Comparison of ENCODE assay signal across 8 mouse cellular contexts in genomic region chr13:38162668-38163067, GRCm38 (mm10). TPM values are rescaled to one million over a fixed set of nuclear protein-coding genes. Genes with fewer than 3 reads are reported as not detected.
A peak's percentile ranks its signal among the peaks of the same experiment; 100 is the strongest.
DNase-seq lines count a peak whose midpoint lies in the region; ATAC-seq and TF ChIP-seq lines count a peak whose summit lies in the region.

No protein-coding gene starts in this region.

- H3K9ac ChIP-seq in hindbrain, postnatal 0 days (replicated peaks; ENCODE audit: low read length), result no peak overlapping the region
- H3K9ac ChIP-seq in hindbrain, embryonic 13.5 days, result no peak overlapping the region
- 0 out of 2 replicates have a peak overlapping the region, but pooled peaks have one; percentile 40 for H3K9ac ChIP-seq in heart, embryonic 15.5 days

- ATAC-seq in hindbrain, postnatal 0 days, result peak; percentile 73; the same call in 1 of the 2 replicates
- ATAC-seq in hindbrain, embryonic 13.5 days (ENCODE audit: low FRiP score), result no peak
- ATAC-seq in heart, embryonic 15.5 days (replicated peaks; ENCODE audit: insufficient number of reproducible peaks, insufficient read depth, low FRiP score, low read depth), result peak; percentile 95
- ATAC-seq in megakaryocyte progenitor cell, adult 5-6 weeks (replicated peaks; ENCODE audit: poor library complexity), result peak; percentile 38

- H3K4me2 ChIP-seq in hindbrain, postnatal 0 days (ENCODE audit: low read depth, low read length), result no peak overlapping the region
- H3K4me2 ChIP-seq in hindbrain, embryonic 13.5 days, result no peak overlapping the region
- no peak overlapping the region for H3K4me2 ChIP-seq in heart, embryonic 15.5 days

- H3K4me1 ChIP-seq in hindbrain, postnatal 0 days (ENCODE audit: insufficient read depth, low read length), result no peaks in the 10 kb centered on the region
- no peaks in the 10 kb centered on the region for H3K4me1 ChIP-seq in hindbrain, embryonic 13.5 days (replicated peaks)
- peaks cover 36% of the 10 kb centered on the region for H3K4me1 ChIP-seq in heart, embryonic 15.5 days (replicated peaks)
- H3K4me1 ChIP-seq in midbrain, embryonic 10.5 days, result no peaks in the 10 kb centered on the region

- no peak for TF ChIP-seq CTCF in hindbrain, postnatal 0 days (IDR thresholded peaks at IDR 0.05; ENCODE audit: low read depth)

- no peak overlapping the region for H3K27ac ChIP-seq in hindbrain, postnatal 0 days
- H3K27ac ChIP-seq in hindbrain, embryonic 13.5 days, result no peak overlapping the region
- peak overlapping the region; percentile 94 for H3K27ac ChIP-seq in heart, embryonic 15.5 days
- H3K27ac ChIP-seq in midbrain, embryonic 10.5 days (replicated peaks), result no peak overlapping the region

- H3K9me3 ChIP-seq in hindbrain, postnatal 0 days (ENCODE audit: low read length), result no peaks in the 10 kb centered on the region
- no peaks in the 10 kb centered on the region for H3K9me3 ChIP-seq in hindbrain, embryonic 13.5 days
- H3K9me3 ChIP-seq in heart, embryonic 15.5 days (replicated peaks), result no peaks in the 10 kb centered on the region
- no peaks in the 10 kb centered on the region for H3K9me3 ChIP-seq in midbrain, embryonic 10.5 days (replicated peaks)

- H3K4me3 ChIP-seq in hindbrain, postnatal 0 days (ENCODE audit: low read length), result no peak overlapping the region
- H3K4me3 ChIP-seq in hindbrain, embryonic 13.5 days, result no peak overlapping the region
- no peak overlapping the region for H3K4me3 ChIP-seq in heart, embryonic 15.5 days
- no peak overlapping the region for H3K4me3 ChIP-seq in midbrain, embryonic 10.5 days

- H3K36me3 ChIP-seq in hindbrain, postnatal 0 days (ENCODE audit: insufficient read depth, low read length), result no peaks in the 10 kb centered on the region
- no peaks in the 10 kb centered on the region for H3K36me3 ChIP-seq in hindbrain, embryonic 13.5 days
- peaks cover 9% of the 10 kb centered on the region; the same call in 1 of the 2 replicates for H3K36me3 ChIP-seq in heart, embryonic 15.5 days
- no peaks in the 10 kb centered on the region for H3K36me3 ChIP-seq in midbrain, embryonic 10.5 days

- peak; percentile 76 for DNase-seq in hindbrain, postnatal 0 days (ENCODE audit: low spot score)
- peak; percentile 41 to 78 for DNase-seq in urinary bladder, adult 18-20 months (ENCODE audit: low spot score in 2 of 2)
- DNase-seq in urinary bladder, postnatal 10 days (ENCODE audit: low spot score), result no peak
- DNase-seq in embryo, embryonic 11 days, result no peak
- no peak for DNase-seq in midbrain, embryonic 10.5 days (ENCODE audit: low spot score)

- H3K27me3 ChIP-seq in hindbrain, postnatal 0 days (ENCODE audit: insufficient read depth, low read length), result no peaks in the 10 kb centered on the region; the same call in 1 of the 2 replicates
- peaks cover 18% of the 10 kb centered on the region for H3K27me3 ChIP-seq in hindbrain, embryonic 13.5 days
- no peaks in the 10 kb centered on the region for H3K27me3 ChIP-seq in heart, embryonic 15.5 days
- H3K27me3 ChIP-seq in midbrain, embryonic 10.5 days (ENCODE audit: low read depth, poor library complexity, severe bottlenecking), result peaks cover 34% of the 10 kb centered on the region

- WGBS in hindbrain, postnatal 0 days, result 33% methylated on average over 11 of the region's 11 CpGs
- WGBS in hindbrain, embryonic 13.5 days, result 44% methylated on average over 11 of the region's 11 CpGs
- WGBS in heart, embryonic 15.5 days, result 11% methylated on average over 11 of the region's 11 CpGs
- WGBS in midbrain, embryonic 10.5 days, result 59% methylated on average over 11 of the region's 11 CpGs

RNA-seq across cellular contexts. Expression of gene Dsp, which starts 11.6 kb away (rescaled TPM):
- 0.58 and 0.73 TPM in 2 replicates for total RNA-seq in hindbrain, postnatal 0 days (2014; rRNA removed)
- polyA plus RNA-seq in hindbrain, postnatal 0 days (2015; fragmentation: Nextera tagmentation; extraction: Ambion mirVana), result 0.28 and 0.35 TPM in 2 replicates
- polyA plus RNA-seq in hindbrain, embryonic 13.5 days (2015; fragmentation: Nextera tagmentation; extraction: Ambion mirVana), result 0.30 and 0.31 TPM in 2 replicates
- 35.1 and 35.2 TPM in 2 replicates for polyA plus RNA-seq in heart, embryonic 15.5 days (2015; fragmentation: Nextera tagmentation; extraction: Ambion mirVana)
- total RNA-seq in megakaryocyte progenitor cell, adult 5-6 weeks (2015), result 0.37 and 0.64 TPM in 2 replicates
- total RNA-seq in megakaryocyte progenitor cell, adult 5-6 weeks (2017), result 0.95 and 1.0 TPM in 2 replicates
- polyA plus RNA-seq in midbrain, embryonic 10.5 days (2016; fragmentation: Nextera tagmentation; extraction: Ambion mirVana), result 0.45 and 0.73 TPM in 2 replicates

RNA-seq across cellular contexts. Expression of gene Snrnp48, which starts 42.1 kb away (rescaled TPM):
- 7.8 and 10.4 TPM in 2 replicates for total RNA-seq in hindbrain, postnatal 0 days (2014; rRNA removed)
- 17.7 and 23.0 TPM in 2 replicates for polyA plus RNA-seq in hindbrain, postnatal 0 days (2015; fragmentation: Nextera tagmentation; extraction: Ambion mirVana)
- 29.1 and 32.4 TPM in 2 replicates for polyA plus RNA-seq in hindbrain, embryonic 13.5 days (2015; fragmentation: Nextera tagmentation; extraction: Ambion mirVana)
- 18.8 and 24.6 TPM in 2 replicates for polyA plus RNA-seq in heart, embryonic 15.5 days (2015; fragmentation: Nextera tagmentation; extraction: Ambion mirVana)
- total RNA-seq in megakaryocyte progenitor cell, adult 5-6 weeks (2015), result 63.3 and 73.8 TPM in 2 replicates
- total RNA-seq in megakaryocyte progenitor cell, adult 5-6 weeks (2017), result 65.3 and 112 TPM in 2 replicates
- polyA plus RNA-seq in midbrain, embryonic 10.5 days (2016; fragmentation: Nextera tagmentation; extraction: Ambion mirVana), result 34.2 and 34.8 TPM in 2 replicates

Comparison
In these comparisons a context has a peak if more than half of its experiments do, and no peak if none do; other contexts are left out.
1. DNase-seq: peak in hindbrain, postnatal 0 days (single experiment) and urinary bladder, adult 18-20 months (2 of 2); none in urinary bladder, postnatal 10 days (single experiment), embryo, embryonic 11 days (single experiment) and midbrain, embryonic 10.5 days (single experiment).
2. RNA of gene Dsp, which starts 11.6 kb away (polyA plus RNA-seq): 35.1 to 35.2 TPM in heart, embryonic 15.5 days; 0.45 to 0.73 TPM in midbrain, embryonic 10.5 days, 0.30 to 0.31 TPM in hindbrain, embryonic 13.5 days and 0.28 to 0.35 TPM in hindbrain, postnatal 0 days; every median in the first group is over 10 times any median in the second.